Mouse (Mus musculus): Measurements from ENCODE around the gene Eif4a2. TPM values are rescaled to one million over a fixed set of nuclear protein-coding genes. Genes with fewer than 3 reads are reported as not detected.

Gene Eif4a2
- polyA plus RNA-seq, 1 experiment, result 143 TPM

GRCm38 (mm10) chr16:23127673-23128375 is 20.6 kb downstream of the Eif4a2 start, which contains the start of gene Rfc4:
Gene Rfc4 (minus strand): TSS chr16:23127737.
- WGBS, result under 1% methylated on average over 51 of the region's 51 CpGs
- H3K27ac ChIP-seq (ENCODE audit: insufficient read depth, low read depth, low read length), result peak within 1 kb of the TSS; percentile 98
- H3K27me3 ChIP-seq (replicated peaks; ENCODE audit: control insufficient read depth, insufficient read depth, low read length), result no peaks in the 10 kb centered on the region
- no peaks in the 10 kb centered on the region for H3K36me3 ChIP-seq (ENCODE audit: control insufficient read depth, insufficient read depth, low read length)
- DNase-seq, result peak; percentile 94
- TF ChIP-seq POLR2A (IDR thresholded peaks at IDR 0.05; ENCODE audit: low read depth, low read length) (peak; percentile 71), CTCF (conservative IDR thresholded peaks at IDR 0.05; ENCODE audit: insufficient read depth, insufficient read length, low read depth, low read length) (peak; percentile 32)
- H3K4me1 ChIP-seq (ENCODE audit: control insufficient read depth, insufficient read depth, low read length), result peaks cover 4% of the 10 kb centered on the region; the same call in 1 of the 2 replicates
- H3K4me3 ChIP-seq (ENCODE audit: insufficient read depth, low read depth, low read length), result peak within 1 kb of the TSS; percentile 88

- DNase-seq, result no peak
- H3K36me3 ChIP-seq (ENCODE audit: control insufficient read depth, insufficient read depth, low read length), result no peaks in the 10 kb centered on the region
- no peaks in the 10 kb centered on the region for H3K27me3 ChIP-seq (replicated peaks; ENCODE audit: control insufficient read depth, insufficient read depth, low read length)
- H3K4me1 ChIP-seq (ENCODE audit: control insufficient read depth, insufficient read depth, low read length), result peaks cover 4% of the 10 kb centered on the region; the same call in 1 of the 2 replicates
- H3K4me3 ChIP-seq (ENCODE audit: insufficient read depth, low read depth, low read length), result no peak overlapping the region
- WGBS, result 92% methylated on average over 3 of the region's 3 CpGs
- no peak overlapping the region for H3K27ac ChIP-seq (ENCODE audit: insufficient read depth, low read depth, low read length)
- no peak for TF ChIP-seq CTCF (conservative IDR thresholded peaks at IDR 0.05; ENCODE audit: insufficient read depth, insufficient read length, low read depth, low read length)
- no peak for TF ChIP-seq POLR2A (IDR thresholded peaks at IDR 0.05; ENCODE audit: low read depth, low read length)
Measured at GRCm38 (mm10) chr16:23130303-23130702, 23.1 kb downstream of the Eif4a2 start.

GRCm38 (mm10) chr16:23132336-23132735 is 25.1 kb downstream of the Eif4a2 start:
- Histone ChIP-seq H3K27ac (ENCODE audit: insufficient read depth, low read depth, low read length) (no peak overlapping the region), H3K4me1 (ENCODE audit: control insufficient read depth, insufficient read depth, low read length) (peaks cover 4% of the 10 kb centered on the region; the same call in 1 of the 2 replicates), H3K27me3 (replicated peaks; ENCODE audit: control insufficient read depth, insufficient read depth, low read length) (no peaks in the 10 kb centered on the region), H3K36me3 (ENCODE audit: control insufficient read depth, insufficient read depth, low read length) (no peaks in the 10 kb centered on the region), H3K4me3 (ENCODE audit: insufficient read depth, low read depth, low read length) (no peak overlapping the region)
- WGBS, result 89% methylated on average over 1 of the region's 1 CpGs
- no peak for TF ChIP-seq CTCF (conservative IDR thresholded peaks at IDR 0.05; ENCODE audit: insufficient read depth, insufficient read length, low read depth, low read length)
- no peak for DNase-seq

GRCm38 (mm10) chr16:23135421-23136149 is 28.3 kb downstream of the Eif4a2 start:
- Histone ChIP-seq H3K4me1 (ENCODE audit: control insufficient read depth, insufficient read depth, low read length) (no peaks in the 10 kb centered on the region), H3K27ac (ENCODE audit: insufficient read depth, low read depth, low read length) (no peak overlapping the region), H3K27me3 (replicated peaks; ENCODE audit: control insufficient read depth, insufficient read depth, low read length) (no peaks in the 10 kb centered on the region), H3K4me3 (ENCODE audit: insufficient read depth, low read depth, low read length) (no peak overlapping the region), H3K36me3 (ENCODE audit: control insufficient read depth, insufficient read depth, low read length) (no peaks in the 10 kb centered on the region)
- TF ChIP-seq CTCF (conservative IDR thresholded peaks at IDR 0.05; ENCODE audit: insufficient read depth, insufficient read length, low read depth, low read length), result peak; percentile 22; the same call in 1 of the 2 replicates
- no peak for TF ChIP-seq POLR2A (IDR thresholded peaks at IDR 0.05; ENCODE audit: low read depth, low read length)
- WGBS, result 18% methylated on average over 11 of the region's 11 CpGs
- peak; percentile 42 for DNase-seq

GRCm38 (mm10) chr16:23136406-23136970 is 29.2 kb downstream of the Eif4a2 start:
- no peak overlapping the region for H3K27ac ChIP-seq (ENCODE audit: insufficient read depth, low read depth, low read length)
- TF ChIP-seq POLR2A (IDR thresholded peaks at IDR 0.05; ENCODE audit: low read depth, low read length), result no peak
- no peak for TF ChIP-seq CTCF (conservative IDR thresholded peaks at IDR 0.05; ENCODE audit: insufficient read depth, insufficient read length, low read depth, low read length)
- H3K4me1 ChIP-seq (ENCODE audit: control insufficient read depth, insufficient read depth, low read length), result no peaks in the 10 kb centered on the region
- no peak overlapping the region for H3K4me3 ChIP-seq (ENCODE audit: insufficient read depth, low read depth, low read length)
- no peak for DNase-seq
- H3K36me3 ChIP-seq (ENCODE audit: control insufficient read depth, insufficient read depth, low read length), result no peaks in the 10 kb centered on the region
- H3K27me3 ChIP-seq (replicated peaks; ENCODE audit: control insufficient read depth, insufficient read depth, low read length), result no peaks in the 10 kb centered on the region
- 52% methylated on average over 4 of the region's 4 CpGs for WGBS

GRCm38 (mm10) chr16:23140911-23141310 is 33.7 kb downstream of the Eif4a2 start:
- 90% methylated on average over 3 of the region's 3 CpGs for WGBS

GRCm38 (mm10) chr16:23144326-23144725 is 37.1 kb downstream of the Eif4a2 start:
- Histone ChIP-seq H3K36me3 (ENCODE audit: control insufficient read depth, insufficient read depth, low read length) (no peaks in the 10 kb centered on the region), H3K27ac (ENCODE audit: insufficient read depth, low read depth, low read length) (no peak overlapping the region), H3K27me3 (replicated peaks; ENCODE audit: control insufficient read depth, insufficient read depth, low read length) (no peaks in the 10 kb centered on the region), H3K4me3 (ENCODE audit: insufficient read depth, low read depth, low read length) (no peak overlapping the region), H3K4me1 (ENCODE audit: control insufficient read depth, insufficient read depth, low read length) (no peaks in the 10 kb centered on the region)
- no peak for TF ChIP-seq CTCF (conservative IDR thresholded peaks at IDR 0.05; ENCODE audit: insufficient read depth, insufficient read length, low read depth, low read length)
- TF ChIP-seq POLR2A (IDR thresholded peaks at IDR 0.05; ENCODE audit: low read depth, low read length), result no peak
- WGBS, result 88% methylated on average over 7 of the region's 7 CpGs
- no peak for DNase-seq

More at GRCm38 (mm10) chr16:23140911-23141310, 33.7 kb downstream of the Eif4a2 start:
- no peaks in the 10 kb centered on the region for H3K27me3 ChIP-seq (replicated peaks; ENCODE audit: control insufficient read depth, insufficient read depth, low read length)
- H3K27ac ChIP-seq (ENCODE audit: insufficient read depth, low read depth, low read length), result no peak overlapping the region
- TF ChIP-seq POLR2A (IDR thresholded peaks at IDR 0.05; ENCODE audit: low read depth, low read length) (no peak), CTCF (conservative IDR thresholded peaks at IDR 0.05; ENCODE audit: insufficient read depth, insufficient read length, low read depth, low read length) (no peak)
- H3K4me1 ChIP-seq (ENCODE audit: control insufficient read depth, insufficient read depth, low read length), result no peaks in the 10 kb centered on the region
- no peak for DNase-seq
- no peak overlapping the region for H3K4me3 ChIP-seq (ENCODE audit: insufficient read depth, low read depth, low read length)
- no peaks in the 10 kb centered on the region for H3K36me3 ChIP-seq (ENCODE audit: control insufficient read depth, insufficient read depth, low read length)
